Mouse (Mus musculus) gastrocnemius, adult 2 months (tissue): Measurements from ENCODE around the gene Hist1h2bh. TPM values are rescaled to one million over a fixed set of nuclear protein-coding genes. Genes with fewer than 3 reads are reported as not detected.

Experiments used
- DNase-seq: peaks from one replicate; pipeline ENCODE4 v3.0.0; 2022
- H3K27ac ChIP-seq: fragments of 200-600 bp; 2 replicates; pipeline ENCODE4 v1.8.1; 2022; ENCODE audit warnings: mild to moderate bottlenecking
- H3K4me3 ChIP-seq: fragments of 200-600 bp; 2 replicates; pipeline ENCODE4 v1.8.1; 2022; ENCODE audit warnings: mild to moderate bottlenecking, moderate library complexity
- CTCF ChIP-seq: fragments of 200-600 bp; IDR thresholded peaks from 2 replicates; pipeline ENCODE4 v1.8.1; 2022; ENCODE audit warnings: antibody characterized with exemption, mild to moderate bottlenecking, moderate library complexity
- intact Hi-C: fragments of 180-260 bp; cut with DNase I; formaldehyde crosslinking; loops from one replicate; pipeline ENCODE4 v1.15.1; 2025
- total RNA-seq, 2 experiments: library from RNA; stranded (reverse); gene quantifications; 2 replicates each; pipeline ENCODE4 v1.2.3; 2021

Gene Hist1h2bh
- total RNA-seq, 2 experiments from 2014 or later = 0.94 to 1.0 TPM

- DNase-seq = no peak
- Histone ChIP-seq H3K4me3 (peak overlapping the region; percentile 78), H3K27ac (no peak overlapping the region)
- TF ChIP-seq CTCF = no peak
- intact Hi-C loops = loop anchor here (2.0 to 10.0 kb wide), 3 partner anchors 69 to 1571 kb away; partner anchors contain the start of gene Zfp184
Measured at GRCm38 (mm10) chr13:23515826-23516620, 27.2 kb downstream of the Hist1h2bh start.

GRCm38 (mm10) chr13:23515281-23515680 is 27.9 kb downstream of the Hist1h2bh start:
- Histone ChIP-seq H3K27ac (no peak overlapping the region), H3K4me3 (no peak overlapping the region)
- DNase-seq = no peak
- TF ChIP-seq CTCF = no peak
- intact Hi-C loops = loop anchor here (5.0 to 10.0 kb wide), 2 partner anchors 1493 to 1570 kb away; partner anchors contain the start of gene Zfp184

- intact Hi-C loops = loop anchor here (10.0 kb wide), 1 partner anchor 1569 kb away; the partner anchor contains the start of gene Zfp184
- no peak for DNase-seq
- H3K4me3 ChIP-seq = no peak overlapping the region
- no peak for TF ChIP-seq CTCF
- no peak overlapping the region for H3K27ac ChIP-seq
Measured at GRCm38 (mm10) chr13:23513517-23513916, 29.7 kb downstream of the Hist1h2bh start.

- intact Hi-C loops = loop anchor here (10.0 kb wide), 1 partner anchor 1565 kb away; the partner anchor contains the start of gene Zfp184
- no peak for DNase-seq
- Histone ChIP-seq H3K27ac (no peak overlapping the region), H3K4me3 (no peak overlapping the region)
- no peak for TF ChIP-seq CTCF
Measured at GRCm38 (mm10) chr13:23510127-23510526, 33.1 kb downstream of the Hist1h2bh start.

DNA sequence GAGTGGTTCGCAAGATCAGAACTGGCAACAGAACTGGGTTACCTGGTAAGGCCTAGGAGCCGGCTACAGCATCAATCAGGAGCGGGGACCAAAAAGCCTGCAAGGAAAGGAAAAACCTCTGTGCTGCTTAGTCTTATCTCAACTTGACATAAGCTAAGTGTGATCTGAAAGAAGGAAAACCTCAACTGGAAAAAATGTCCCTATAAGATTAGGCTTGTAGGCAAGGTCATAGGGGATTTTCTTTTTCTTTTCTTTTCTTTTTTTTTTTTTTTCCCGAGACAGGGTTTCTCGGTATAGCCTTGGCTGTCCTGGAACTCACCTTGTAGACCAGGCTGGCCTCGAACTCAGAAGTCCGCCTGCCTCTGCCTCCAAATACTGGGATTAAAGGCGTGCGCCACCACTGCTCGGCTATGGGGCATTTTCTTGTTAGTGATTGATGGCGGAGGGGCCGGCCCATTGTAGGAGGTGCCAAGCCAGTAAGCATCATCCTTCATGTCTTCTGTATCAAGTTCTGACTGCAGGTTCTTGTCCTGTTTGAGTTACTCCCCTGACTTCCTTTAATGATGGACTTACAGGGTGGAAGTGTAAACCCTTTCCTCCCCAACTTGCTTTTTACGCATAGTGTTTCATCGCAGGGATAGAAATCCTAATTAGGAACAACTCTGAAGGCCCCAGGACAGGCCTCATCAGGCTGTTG is 36.2 kb downstream of the Hist1h2bh start:
- intact Hi-C loops = no loop called here
- no peak for DNase-seq
- no peak overlapping the region for H3K27ac ChIP-seq
- TF ChIP-seq CTCF = no peak
- no peak overlapping the region for H3K4me3 ChIP-seq

DNA sequence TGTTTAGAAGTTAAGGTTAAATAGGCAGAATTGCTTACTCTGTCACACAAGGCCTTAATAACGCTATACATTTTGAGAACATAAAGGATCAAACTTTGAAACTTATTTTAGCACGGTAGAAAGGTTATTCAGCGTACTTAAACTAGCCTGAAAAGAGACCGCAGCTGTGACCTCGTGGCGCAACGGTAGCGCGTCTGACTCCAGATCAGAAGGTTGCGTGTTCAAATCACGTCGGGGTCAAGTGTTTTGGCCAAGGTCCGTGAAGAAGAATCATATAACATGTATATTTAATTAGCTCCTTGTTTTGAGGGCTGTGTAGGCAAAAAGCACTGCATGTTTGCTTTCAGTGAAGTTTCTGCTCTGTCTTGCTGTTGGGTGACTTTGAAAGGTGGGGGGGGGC is 36.8 kb downstream of the Hist1h2bh start:
- no peak for TF ChIP-seq CTCF
- peak overlapping the region; percentile 57 for H3K4me3 ChIP-seq

DNA sequence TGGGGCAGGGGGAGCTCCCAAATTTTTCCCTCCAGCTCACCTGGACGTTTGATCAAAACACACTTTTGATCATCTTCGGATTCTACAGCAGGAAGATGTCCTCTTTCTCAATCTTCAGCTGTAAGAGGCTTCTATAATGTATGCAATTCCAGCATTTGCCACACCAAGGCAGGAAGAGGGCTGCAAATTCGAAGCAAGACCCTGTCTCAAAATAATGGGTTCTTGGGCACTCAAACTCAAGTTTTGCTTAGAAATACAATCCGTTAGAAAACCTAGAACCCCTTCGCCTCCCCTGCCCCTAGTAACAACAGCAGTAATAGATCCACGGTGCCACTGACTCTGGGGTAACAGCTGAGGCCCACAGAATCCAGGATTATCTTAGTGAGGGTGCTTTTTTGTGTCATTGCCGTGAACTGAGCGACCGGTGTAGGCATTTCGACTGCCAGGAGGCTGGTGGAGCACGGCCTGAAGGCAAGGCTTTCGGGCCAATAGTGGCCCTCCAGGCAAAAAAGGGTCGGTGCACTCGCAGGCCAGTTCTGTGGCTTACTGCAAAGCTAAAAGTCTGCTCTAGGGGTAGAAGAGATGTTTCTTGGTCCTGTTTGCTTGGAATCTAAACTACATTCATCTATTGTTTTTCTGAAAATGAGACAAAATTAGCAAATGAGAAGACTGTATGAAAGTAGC is 37.4 kb downstream of the Hist1h2bh start:
- DNase-seq = no peak
- intact Hi-C loops = no loop called here
- no peak for TF ChIP-seq CTCF
- Histone ChIP-seq H3K27ac (no peak overlapping the region), H3K4me3 (peak overlapping the region; percentile 57)

More for the DNA sequence above, 36.8 kb downstream of the Hist1h2bh start:
- intact Hi-C loops = no loop called here
- no peak overlapping the region for H3K27ac ChIP-seq
- peak; percentile 25 for DNase-seq

DNA sequence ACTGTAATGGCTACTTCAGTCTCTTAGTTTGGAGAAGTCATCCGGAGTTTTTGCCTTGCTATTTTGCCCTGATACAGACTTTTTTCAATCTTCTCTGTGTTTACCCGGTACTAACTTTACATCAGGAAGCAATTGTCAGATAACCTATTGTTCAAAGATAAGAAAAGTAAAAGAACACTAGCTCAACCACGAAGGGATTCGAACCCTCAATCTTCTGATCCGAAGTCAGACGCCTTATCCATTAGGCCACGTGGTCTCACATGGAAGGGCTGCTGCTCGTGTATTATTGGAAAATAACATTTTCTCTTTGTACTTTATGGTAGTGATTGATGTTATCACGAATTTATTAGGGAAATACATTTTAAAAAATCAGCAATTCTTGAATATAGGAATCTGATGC is 39.4 kb downstream of the Hist1h2bh start:
- intact Hi-C loops = no loop called here
- Histone ChIP-seq H3K4me3 (no peak overlapping the region), H3K27ac (no peak overlapping the region)
- no peak for TF ChIP-seq CTCF
- no peak for DNase-seq

DNA sequence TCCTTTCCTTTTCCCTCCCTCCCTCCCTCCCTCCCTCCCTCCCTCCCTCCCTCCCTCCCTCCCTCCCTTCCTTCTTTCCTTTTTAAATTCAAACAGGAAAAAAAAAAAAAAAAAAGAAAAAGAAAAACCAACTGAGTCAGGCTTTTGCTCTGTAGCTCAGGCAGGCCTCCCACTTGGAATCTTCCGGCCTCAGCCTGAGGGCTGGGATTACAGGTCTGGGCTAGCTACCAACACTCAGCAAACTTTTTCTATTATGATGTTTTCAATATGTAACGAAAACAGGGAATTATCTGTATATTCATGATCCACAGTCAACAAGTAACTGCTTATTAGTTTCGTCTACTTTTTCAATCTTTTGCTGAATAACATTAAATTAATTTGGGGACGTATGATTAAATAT is 40.3 kb downstream of the Hist1h2bh start:
- no peak for TF ChIP-seq CTCF
- no peak overlapping the region for H3K4me3 ChIP-seq
- no peak for DNase-seq
- H3K27ac ChIP-seq = no peak overlapping the region
- intact Hi-C loops = no loop called here

GRCm38 (mm10) chr13:23502031-23502567 is 41.1 kb downstream of the Hist1h2bh start:
- Histone ChIP-seq H3K4me3 (no peak overlapping the region), H3K27ac (no peak overlapping the region)
- no peak for DNase-seq
- intact Hi-C loops = no loop called here
- no peak for TF ChIP-seq CTCF

DNA sequence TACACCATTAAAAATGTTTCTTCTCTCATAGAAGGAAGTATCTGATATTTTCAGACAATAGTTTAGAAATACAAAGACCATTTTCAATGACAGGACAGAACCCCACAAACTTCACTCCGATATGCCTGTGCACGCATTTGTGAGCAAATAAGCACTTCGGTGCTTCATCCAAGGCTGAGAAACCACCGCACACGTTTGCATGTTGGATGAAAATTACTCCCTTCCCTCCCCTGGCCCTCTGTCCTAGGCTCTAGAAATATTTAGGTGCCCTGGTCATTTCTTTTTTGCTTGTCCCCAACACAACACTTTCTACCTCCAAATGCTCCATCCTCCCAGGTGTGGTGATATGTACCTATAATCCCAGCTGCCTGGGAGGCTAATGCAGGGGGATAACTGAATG is 41.7 kb downstream of the Hist1h2bh start:
- intact Hi-C loops = no loop called here
- no peak for DNase-seq
- Histone ChIP-seq H3K4me3 (no peak overlapping the region), H3K27ac (no peak overlapping the region)
- TF ChIP-seq CTCF = no peak

DNA sequence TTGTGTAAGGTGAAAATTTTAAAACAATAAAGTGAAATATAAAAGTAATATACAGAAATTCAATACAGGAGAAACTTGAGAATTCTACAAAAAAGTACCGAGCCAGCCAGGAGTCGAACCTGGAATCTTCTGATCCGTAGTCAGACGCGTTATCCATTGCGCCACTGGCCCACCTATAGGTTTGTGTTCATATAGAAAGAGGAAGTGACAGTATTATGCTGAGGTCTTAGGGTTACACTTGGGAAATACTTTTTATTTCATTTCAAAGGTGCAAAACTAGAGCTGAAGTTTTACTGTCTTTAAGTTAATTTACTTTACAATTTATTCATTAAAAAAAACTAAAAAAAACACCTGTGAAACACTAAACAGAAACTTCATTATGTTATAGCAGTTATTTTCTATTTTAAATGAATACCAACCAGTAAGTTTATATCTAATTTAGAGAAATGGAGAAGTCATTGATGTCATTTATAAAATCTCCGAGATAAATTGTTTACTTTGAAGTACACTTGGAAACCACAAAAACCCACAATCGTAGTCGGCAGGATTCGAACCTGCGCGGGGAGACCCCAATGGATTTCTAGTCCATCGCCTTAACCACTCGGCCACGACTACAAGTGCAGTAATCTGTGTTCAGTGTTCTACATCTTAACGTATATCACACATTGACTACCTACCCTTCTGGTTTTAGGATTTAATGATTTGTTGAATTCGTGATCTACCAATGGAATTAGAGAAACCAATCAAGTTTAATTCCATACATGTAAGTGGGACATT is 42.6 kb downstream of the Hist1h2bh start:
- peak; percentile 40 for DNase-seq
- TF ChIP-seq CTCF = no peak
- no peak overlapping the region for H3K4me3 ChIP-seq
- H3K27ac ChIP-seq = no peak overlapping the region
- intact Hi-C loops = no loop called here
